Mouse (Mus musculus) CD8-positive naive resting alpha-beta T cell, adult 57 days (primary cell): Measurements from ENCODE around the gene Otor. TPM values are rescaled to one million over a fixed set of nuclear protein-coding genes. Genes with fewer than 3 reads are reported as not detected.

Experiments used
- total RNA-seq: library from RNA; stranded (reverse); gene quantifications from one replicate; pipeline ENCODE4 v1.2.4, GENCODE M21; 2023

Gene Otor
- total RNA-seq, result not detected

DNA sequence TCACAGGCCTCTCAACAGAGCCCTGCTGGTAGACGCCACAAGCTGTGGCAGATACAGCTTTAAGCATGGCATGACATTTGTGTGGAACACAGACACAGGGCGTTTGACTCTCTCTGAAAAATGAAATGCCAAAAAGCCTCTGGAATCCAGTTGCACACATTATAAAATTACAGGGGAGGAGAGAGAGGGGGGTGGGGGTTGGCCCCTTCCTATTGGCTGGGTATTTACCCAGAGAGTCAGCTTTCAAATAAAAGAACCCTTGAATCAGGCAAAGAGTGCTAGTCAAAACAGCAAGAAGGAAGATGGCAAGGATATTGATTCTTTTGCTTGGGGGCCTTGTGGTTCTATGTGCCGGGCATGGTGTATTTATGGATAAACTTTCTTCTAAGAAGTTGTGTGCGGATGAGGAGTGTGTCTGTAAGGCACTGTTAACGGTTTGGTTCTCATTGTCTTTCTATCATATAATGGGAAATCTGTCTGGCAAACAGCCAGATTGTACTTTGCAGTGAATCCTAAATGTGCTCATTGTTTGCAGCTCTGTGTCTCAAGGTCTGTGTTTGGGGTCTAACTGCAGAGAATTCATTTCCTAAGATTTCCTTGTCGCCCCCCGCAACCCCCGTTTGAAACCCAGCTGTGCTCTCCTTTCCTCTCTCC is at the start of gene Otor:
Otor (plus strand) TSS at position 276 of the 654 bp plus-strand sequence.

DNA sequence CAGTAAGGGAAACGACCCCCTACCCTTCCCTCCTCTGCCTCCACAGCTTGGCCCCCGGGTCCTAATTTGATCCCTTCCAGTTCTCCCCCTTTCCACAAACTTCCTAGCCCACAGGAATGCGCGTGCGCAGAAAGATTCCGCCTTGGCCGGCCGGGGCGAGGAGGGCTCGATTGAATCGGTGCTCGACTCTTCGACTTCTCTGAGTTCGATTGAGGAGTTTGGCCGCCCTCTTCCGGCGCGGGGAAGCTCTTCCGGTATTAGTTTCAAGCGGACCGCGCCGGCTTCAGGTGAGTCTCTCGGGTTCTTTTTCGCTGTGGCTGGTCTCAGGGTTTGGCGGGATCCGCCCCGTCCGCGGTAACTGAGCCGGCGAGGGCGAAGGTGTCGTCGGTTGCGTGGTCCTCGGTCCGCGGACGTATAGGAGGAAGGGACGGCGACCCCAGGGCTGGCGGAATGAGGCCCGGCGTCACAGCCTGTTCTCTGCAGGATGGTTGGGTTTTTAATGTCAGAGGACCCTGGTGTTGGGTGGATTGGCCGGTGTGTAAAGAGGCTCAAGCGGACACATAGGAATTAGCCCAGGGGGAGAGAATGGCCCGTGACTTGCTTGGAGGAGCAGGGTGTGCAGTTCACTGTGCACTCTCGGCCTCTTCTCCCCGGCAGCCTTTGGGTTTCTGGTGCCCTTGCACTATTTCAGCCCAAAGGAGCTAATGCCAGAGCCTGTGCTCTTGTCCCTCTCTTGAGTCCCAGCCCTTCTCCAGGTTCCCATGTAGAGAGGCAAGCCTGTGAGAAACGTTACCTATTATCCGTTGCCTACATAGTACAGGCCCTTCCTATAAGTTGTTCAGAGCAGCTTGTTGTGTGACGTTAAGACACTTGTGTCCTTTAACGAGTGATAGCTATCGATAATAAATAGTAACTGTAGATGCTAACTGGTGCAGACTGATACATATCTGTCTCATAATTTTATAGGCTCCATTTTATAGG is 15.2 kb upstream of the Otor start, which contains the start of gene Snrpb2:
Snrpb2 (plus strand) TSS at position 228 of the 981 bp plus-strand sequence.

Other genes with a start within 250 kb of the Otor start
- 26.0 TPM for gene Kif16b, start 176.9 kb upstream of the Otor start, total RNA-seq
- 58.0 TPM for gene Snrpb2, start 15.4 kb upstream of the Otor start, total RNA-seq